Mouse (Mus musculus) embryonic fibroblast, embryonic 13.5 days (primary cell): Measurements from ENCODE around the gene Gm6020.

Source experiments
- CTCF ChIP-seq: IDR thresholded peaks from 2 replicates; pipeline ENCODE4 v1.5.1; 2011; ENCODE audit warnings: mild to moderate bottlenecking, control low read depth, low read length, moderate library complexity, borderline replicate concordance; ENCODE audit not compliant: insufficient read depth
- POLR2A ChIP-seq: IDR thresholded peaks from 2 replicates; pipeline ENCODE4 v1.6.1; 2011; ENCODE audit warnings: low read depth, mild to moderate bottlenecking, control low read depth, low read length, moderate library complexity

DNA sequence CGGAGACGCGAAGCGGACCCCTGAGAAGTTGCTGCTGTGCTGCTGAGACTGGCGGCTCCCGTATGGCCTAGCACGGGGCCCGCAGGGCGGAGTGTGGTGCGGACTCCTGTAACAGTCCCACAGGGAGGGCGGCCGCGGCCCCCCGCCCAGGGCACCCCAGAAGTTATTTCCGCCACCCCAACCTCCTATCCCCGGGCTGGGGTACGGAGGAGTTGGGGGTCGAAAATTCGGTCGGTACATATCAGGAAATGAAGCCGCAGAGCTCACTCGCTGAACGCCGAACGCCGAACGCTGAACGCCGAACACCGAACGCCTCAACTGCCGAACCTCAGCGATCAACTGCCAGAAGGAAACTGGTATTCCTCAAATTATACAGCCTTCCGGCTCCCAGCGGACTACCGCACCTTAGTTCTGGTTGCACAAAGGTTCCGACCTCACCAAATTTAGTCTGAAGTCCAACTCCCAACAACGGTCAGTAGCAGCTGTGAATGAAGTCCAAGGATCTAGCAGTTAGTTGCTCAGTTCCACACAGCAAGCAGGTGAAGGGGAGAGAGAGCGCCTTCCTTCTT, 7.8 kb upstream of the Gm6020 start, which contains the start of gene Gm7102:
- TF ChIP-seq POLR2A (no peak), CTCF (no peak)
